Mouse (Mus musculus) liver, postnatal 0 days (tissue): ENCODE results near the gene Ccdc191.

Source experiments
- CTCF ChIP-seq: sonication (generic); IDR thresholded peaks from 2 replicates; pipeline ENCODE4 v1.5.1; 2016; ENCODE audit warnings: antibody characterized with exemption, low read depth
- EP300 ChIP-seq: IDR thresholded peaks from 2 replicates; pipeline ENCODE4 v1.6.1; 2016; ENCODE audit warnings: antibody characterized with exemption, low read depth, mild to moderate bottlenecking

- TF ChIP-seq CTCF (no peak), EP300 (no peak)
Observed at GRCm38 (mm10) chr16:43931502-43931901, 41.9 kb downstream of the Ccdc191 start.
